Comparison of ENCODE assay signal across 7 mouse cellular contexts in the genomic region with DNA sequence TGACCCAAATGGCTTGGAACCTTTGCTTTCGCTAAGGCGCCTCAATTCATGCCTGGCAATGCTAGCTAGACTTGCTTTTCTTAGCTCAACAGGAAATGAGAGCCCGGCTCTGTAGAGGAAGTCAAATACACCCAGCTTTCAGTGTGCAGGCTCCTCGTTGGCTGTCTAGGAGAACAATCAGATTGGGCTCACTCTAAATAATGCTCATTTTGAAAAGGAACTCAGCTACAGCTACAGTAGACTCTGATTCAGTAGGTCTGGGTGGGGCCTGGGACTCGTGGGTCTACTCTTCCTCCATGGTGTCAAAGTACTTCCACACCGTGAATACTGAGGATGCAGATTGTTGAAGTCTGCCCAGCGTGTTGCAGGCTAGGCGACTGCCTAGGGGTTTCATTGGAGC. TPM values are rescaled to one million over a fixed set of nuclear protein-coding genes. Genes with fewer than 3 reads are reported as not detected.
DNase-seq lines count a peak whose midpoint lies in the region; ATAC-seq and TF ChIP-seq lines count a peak whose summit lies in the region.

No protein-coding gene starts in this region.

- peak; percentile 82 for DNase-seq in CD4-positive, CD25-positive, alpha-beta regulatory T cell, adult 2 months (ENCODE audit: low read depth, low spot score)
- peak; percentile 15 for DNase-seq in MEL-GATA-1-ER (ENCODE audit: extremely low read depth, low read depth)
- peak; percentile 63 to 68 for DNase-seq in heart, postnatal 10 days
- no peak for DNase-seq in liver, embryonic 14.5 days (ENCODE audit: low read depth in 3 of 3, low spot score in 3 of 3)
- DNase-seq in cerebellum, postnatal 14 days = no peak
- no peak for DNase-seq in urinary bladder, postnatal 36 days (ENCODE audit: low spot score in 2 of 2)

- 11% methylated on average over 8 of the region's 8 CpGs for WGBS in liver, embryonic 14.5 days (ENCODE audit: insufficient replicate concordance)
- WGBS in stomach, embryonic 15.5 days = 39% methylated on average over 8 of the region's 8 CpGs

- no peaks in the 10 kb centered on the region for H3K9me3 ChIP-seq in liver, embryonic 14.5 days (ENCODE audit: control insufficient read depth, low read length)
- no peaks in the 10 kb centered on the region for H3K9me3 ChIP-seq in stomach, embryonic 15.5 days

- H3K36me3 ChIP-seq in liver, embryonic 14.5 days (replicated peaks; ENCODE audit: control insufficient read depth, insufficient read depth, low read depth) = no peaks in the 10 kb centered on the region
- no peaks in the 10 kb centered on the region; the same call in 1 of the 2 replicates for H3K36me3 ChIP-seq in stomach, embryonic 15.5 days

- peak overlapping the region; percentile 18; the same call in 1 of the 2 replicates for H3K4me2 ChIP-seq in liver, embryonic 14.5 days (ENCODE audit: low read depth)
- H3K4me2 ChIP-seq in stomach, embryonic 15.5 days = peak overlapping the region; percentile 16; the same call in 1 of the 2 replicates

- H3K9ac ChIP-seq in liver, embryonic 14.5 days (replicated peaks) = no peak overlapping the region
- no peak overlapping the region for H3K9ac ChIP-seq in stomach, embryonic 15.5 days

- TF ChIP-seq CTCF in liver, embryonic 14.5 days (IDR thresholded peaks at IDR 0.05; ENCODE audit: low read depth) = no peak

- no peak for TF ChIP-seq EP300 in liver, embryonic 14.5 days (IDR thresholded peaks at IDR 0.05; ENCODE audit: low read depth)

- no peak overlapping the region for H3K4me3 ChIP-seq in liver, embryonic 14.5 days (ENCODE audit: insufficient read depth in 1 of 2, low read depth in 2 of 2, low read length in 2 of 2)
- H3K4me3 ChIP-seq in stomach, embryonic 15.5 days (replicated peaks) = no peak overlapping the region

- H3K27ac ChIP-seq in liver, embryonic 14.5 days = no peak overlapping the region
- H3K27ac ChIP-seq in stomach, embryonic 15.5 days = peak overlapping the region; percentile 74

- intact Hi-C loops in heart, postnatal 10 days (cut with DNase I) = no loop called here

- H3K27me3 ChIP-seq in liver, embryonic 14.5 days (ENCODE audit: control insufficient read depth, insufficient read depth, low read length) = no peaks in the 10 kb centered on the region
- H3K27me3 ChIP-seq in stomach, embryonic 15.5 days (replicated peaks) = no peaks in the 10 kb centered on the region

- peaks cover 0 to 32% of the 10 kb centered on the region in 2 experiments; a peak in 2 of 4 replicates for H3K4me1 ChIP-seq in liver, embryonic 14.5 days (replicated peaks; ENCODE audit: control insufficient read depth in 2 of 2, insufficient read depth in 2 of 2, low read length in 1 of 2)
- peaks cover 50% of the 10 kb centered on the region for H3K4me1 ChIP-seq in stomach, embryonic 15.5 days

- ATAC-seq in liver, embryonic 14.5 days (ENCODE audit: insufficient read depth) = 0 out of 2 replicates have a peak, but pooled peaks have one; percentile 5
- ATAC-seq in stomach, embryonic 15.5 days (ENCODE audit: insufficient read depth, low FRiP score, low read depth) = peak; percentile 44

RNA-seq across cellular contexts. Expression of a gene that starts 22.0 kb away (rescaled TPM):
- 100 to 1,000 TPM; 187 to 216 TPM for total RNA-seq in heart, postnatal 10 days (2021)
- polyA plus RNA-seq in liver, embryonic 14.5 days (2012; rRNA removed) = 8.6 and 14.5 TPM in 2 replicates
- polyA plus RNA-seq in liver, embryonic 14.5 days (2014; fragmentation: Nextera tagmentation; extraction: Ambion mirVana) = 2.3 and 2.7 TPM in 2 replicates
- 30.7 and 31.9 TPM in 2 replicates for polyA plus RNA-seq in stomach, embryonic 15.5 days (2015; fragmentation: Nextera tagmentation; extraction: Ambion mirVana)

Comparison
In these comparisons a context has a peak if more than half of its experiments do, and no peak if none do; other contexts are left out.
1. DNase-seq: peak in CD4-positive, CD25-positive, alpha-beta regulatory T cell, adult 2 months (single experiment), MEL-GATA-1-ER (single experiment) and heart, postnatal 10 days (2 of 2); none in liver, embryonic 14.5 days (0 of 3), cerebellum, postnatal 14 days (0 of 2) and urinary bladder, postnatal 36 days (0 of 2).